Mouse (Mus musculus): Measurements from ENCODE around the gene Znrf3. TPM values are rescaled to one million over a fixed set of nuclear protein-coding genes. Genes with fewer than 3 reads are reported as not detected.

Znrf3 gene
- polyA plus RNA-seq, 1 experiment: not detected

GRCm38 (mm10) chr11:5261508-5262392 is 182.9 kb downstream of the Znrf3 start, which contains the start of gene Kremen1:
TSS of gene Kremen1 (minus strand) at chr11:5261558.
- WGBS: 2% methylated on average over 70 of the region's 80 CpGs
- peaks cover 19% of the 10 kb centered on the region for H3K4me1 ChIP-seq (ENCODE audit: control insufficient read depth, insufficient read depth, low read length)
- peak; percentile 27; the same call in 1 of the 2 replicates for TF ChIP-seq POLR2A (IDR thresholded peaks at IDR 0.05; ENCODE audit: insufficient read depth, low read depth, low read length)
- no peak for TF ChIP-seq CTCF (IDR thresholded peaks at IDR 0.05; ENCODE audit: insufficient read depth, low read depth, low read length)

GRCm38 (mm10) chr11:5260942-5261459 is 183.6 kb downstream of the Znrf3 start:
- H3K4me1 ChIP-seq (ENCODE audit: control insufficient read depth, insufficient read depth, low read length): peaks cover 23% of the 10 kb centered on the region
- peak overlapping the region; percentile 95 for H3K4me3 ChIP-seq (ENCODE audit: insufficient read depth, low read depth, low read length)
- WGBS: under 1% methylated on average over 42 of the region's 42 CpGs
- TF ChIP-seq POLR2A (IDR thresholded peaks at IDR 0.05; ENCODE audit: insufficient read depth, low read depth, low read length) (no peak), CTCF (IDR thresholded peaks at IDR 0.05; ENCODE audit: insufficient read depth, low read depth, low read length) (no peak)
- no peak overlapping the region for H3K27ac ChIP-seq (ENCODE audit: insufficient read depth, low read depth, low read length)

More at GRCm38 (mm10) chr11:5261508-5262392, 182.9 kb downstream of the Znrf3 start, which contains the start of gene Kremen1:
- H3K27ac ChIP-seq (ENCODE audit: insufficient read depth, low read depth, low read length): peak within 1 kb of the TSS; percentile 42; the same call in 1 of the 2 replicates
- H3K4me3 ChIP-seq (ENCODE audit: insufficient read depth, low read depth, low read length): peak within 1 kb of the TSS; percentile 95

- TF ChIP-seq POLR2A (IDR thresholded peaks at IDR 0.05; ENCODE audit: insufficient read depth, low read depth, low read length) (no peak), CTCF (IDR thresholded peaks at IDR 0.05; ENCODE audit: insufficient read depth, low read depth, low read length) (no peak)
- Histone ChIP-seq H3K4me3 (ENCODE audit: insufficient read depth, low read depth, low read length) (peak overlapping the region; percentile 7; the same call in 1 of the 2 replicates), H3K4me1 (ENCODE audit: control insufficient read depth, insufficient read depth, low read length) (peaks cover 29% of the 10 kb centered on the region), H3K27ac (ENCODE audit: insufficient read depth, low read depth, low read length) (no peak overlapping the region)
- 32% methylated on average over 10 of the region's 10 CpGs for WGBS
Observed at GRCm38 (mm10) chr11:5259944-5260598, 184.6 kb downstream of the Znrf3 start.

DNA sequence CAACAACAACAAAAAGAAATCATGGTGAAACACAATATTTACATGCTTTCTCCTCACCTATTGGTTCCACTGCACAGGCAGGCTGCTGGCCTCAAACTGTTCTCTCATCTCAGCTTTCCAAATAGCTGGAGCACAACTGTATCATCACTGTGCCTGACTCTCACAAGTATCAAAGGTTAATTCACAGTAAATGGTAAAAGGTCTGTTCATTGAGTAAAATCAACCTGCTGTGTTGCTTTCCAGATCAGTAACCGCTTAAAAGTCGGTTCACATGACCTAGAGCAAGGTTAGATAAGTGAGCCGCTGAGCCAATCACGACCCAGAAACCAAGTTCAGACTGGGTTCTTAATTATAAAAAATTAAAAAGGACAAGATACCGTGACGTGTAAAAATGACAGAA is 186.6 kb downstream of the Znrf3 start:
- Histone ChIP-seq H3K4me1 (ENCODE audit: control insufficient read depth, insufficient read depth, low read length) (peaks cover 26% of the 10 kb centered on the region), H3K4me3 (ENCODE audit: insufficient read depth, low read depth, low read length) (no peak overlapping the region), H3K27ac (ENCODE audit: insufficient read depth, low read depth, low read length) (no peak overlapping the region)
- TF ChIP-seq POLR2A (IDR thresholded peaks at IDR 0.05; ENCODE audit: insufficient read depth, low read depth, low read length) (no peak), CTCF (IDR thresholded peaks at IDR 0.05; ENCODE audit: insufficient read depth, low read depth, low read length) (no peak)
- WGBS: 97% methylated on average over 6 of the region's 6 CpGs

- no peak for TF ChIP-seq POLR2A (IDR thresholded peaks at IDR 0.05; ENCODE audit: insufficient read depth, low read depth, low read length)
- no peak for TF ChIP-seq CTCF (IDR thresholded peaks at IDR 0.05; ENCODE audit: insufficient read depth, low read depth, low read length)
- H3K4me1 ChIP-seq (ENCODE audit: control insufficient read depth, insufficient read depth, low read length): peaks cover 24% of the 10 kb centered on the region
- H3K27ac ChIP-seq (ENCODE audit: insufficient read depth, low read depth, low read length): no peak overlapping the region
- WGBS: 80% methylated on average over 13 of the region's 13 CpGs
- H3K4me3 ChIP-seq (ENCODE audit: insufficient read depth, low read depth, low read length): no peak overlapping the region
Observed at GRCm38 (mm10) chr11:5257151-5257862, 187.3 kb downstream of the Znrf3 start.

- Histone ChIP-seq H3K4me3 (ENCODE audit: insufficient read depth, low read depth, low read length) (no peak overlapping the region), H3K4me1 (ENCODE audit: control insufficient read depth, insufficient read depth, low read length) (peaks cover 23% of the 10 kb centered on the region), H3K27ac (ENCODE audit: insufficient read depth, low read depth, low read length) (no peak overlapping the region)
- no peak for TF ChIP-seq POLR2A (IDR thresholded peaks at IDR 0.05; ENCODE audit: insufficient read depth, low read depth, low read length)
- TF ChIP-seq CTCF (IDR thresholded peaks at IDR 0.05; ENCODE audit: insufficient read depth, low read depth, low read length): no peak
- 30% methylated on average over 9 of the region's 9 CpGs for WGBS
Observed at GRCm38 (mm10) chr11:5255509-5256014, 189.1 kb downstream of the Znrf3 start.

- Histone ChIP-seq H3K4me3 (ENCODE audit: insufficient read depth, low read depth, low read length) (no peak overlapping the region), H3K4me1 (ENCODE audit: control insufficient read depth, insufficient read depth, low read length) (peaks cover 23% of the 10 kb centered on the region), H3K27ac (ENCODE audit: insufficient read depth, low read depth, low read length) (no peak overlapping the region)
- WGBS: 90% methylated on average over 2 of the region's 2 CpGs
- no peak for TF ChIP-seq CTCF (IDR thresholded peaks at IDR 0.05; ENCODE audit: insufficient read depth, low read depth, low read length)
- TF ChIP-seq POLR2A (IDR thresholded peaks at IDR 0.05; ENCODE audit: insufficient read depth, low read depth, low read length): no peak
Observed at GRCm38 (mm10) chr11:5254016-5254415, 190.6 kb downstream of the Znrf3 start.

GRCm38 (mm10) chr11:5253528-5253927 is 191.1 kb downstream of the Znrf3 start:
- Histone ChIP-seq H3K27ac (ENCODE audit: insufficient read depth, low read depth, low read length) (no peak overlapping the region), H3K4me3 (ENCODE audit: insufficient read depth, low read depth, low read length) (no peak overlapping the region), H3K4me1 (ENCODE audit: control insufficient read depth, insufficient read depth, low read length) (peaks cover 23% of the 10 kb centered on the region)
- TF ChIP-seq CTCF (IDR thresholded peaks at IDR 0.05; ENCODE audit: insufficient read depth, low read depth, low read length) (no peak), POLR2A (IDR thresholded peaks at IDR 0.05; ENCODE audit: insufficient read depth, low read depth, low read length) (no peak)
- 68% methylated on average over 3 of the region's 3 CpGs for WGBS
